8 mouse cellular contexts compared by ENCODE assay signal in genomic region chr10:60262386-60262785, GRCm38 (mm10). TPM values are rescaled to one million over a fixed set of nuclear protein-coding genes. Genes with fewer than 3 reads are reported as not detected.
DNase-seq lines count a peak whose midpoint lies in the region; ATAC-seq and TF ChIP-seq lines count a peak whose summit lies in the region.

No protein-coding gene starts in this region.

- intact Hi-C loops in left cerebral cortex, postnatal 10 days (cut with DNase I): no loop called here

- peak; percentile 92 for DNase-seq in MN1 (ENCODE audit: low spot score)
- DNase-seq in brain, embryonic 14.5 days (ENCODE audit: low read depth): peak; percentile 96
- DNase-seq in gastrocnemius, postnatal 10 days: peak; percentile 86
- peak; percentile 79 to 94 for DNase-seq in left cerebral cortex, postnatal 10 days (ENCODE audit: extremely low spot score in 1 of 2, low spot score in 2 of 2)
- no peak for DNase-seq in embryo, embryonic 10.5 days (ENCODE audit: low spot score)

- peaks cover 4% of the 10 kb centered on the region for H3K4me1 ChIP-seq in hindbrain, embryonic 16.5 days (ENCODE audit: control insufficient read depth, insufficient read depth, low read depth, low read length)
- H3K4me1 ChIP-seq in midbrain, embryonic 12.5 days: peaks cover 8% of the 10 kb centered on the region
- peaks cover 2% of the 10 kb centered on the region for H3K4me1 ChIP-seq in small intestine, adult 2 months (ENCODE audit: control insufficient read depth, insufficient read depth, insufficient read length, low read length)

- TF ChIP-seq CTCF in brain, embryonic 14.5 days (IDR thresholded peaks at IDR 0.05; ENCODE audit: borderline replicate concordance, extremely low read depth, insufficient read depth, insufficient read length): no peak
- TF ChIP-seq CTCF in small intestine, adult 2 months (IDR thresholded peaks at IDR 0.05; ENCODE audit: extremely low read depth, insufficient read length, insufficient replicate concordance, low read depth, low read length): no peak

- H3K36me3 ChIP-seq in hindbrain, embryonic 16.5 days (ENCODE audit: control insufficient read depth, insufficient read depth, low read length): no peaks in the 10 kb centered on the region
- no peaks in the 10 kb centered on the region for H3K36me3 ChIP-seq in midbrain, embryonic 12.5 days
- H3K36me3 ChIP-seq in small intestine, adult 2 months (ENCODE audit: control insufficient read depth, insufficient read depth, low read length): no peaks in the 10 kb centered on the region

- ATAC-seq in hindbrain, embryonic 16.5 days: peak; percentile 92
- peak; percentile 83 for ATAC-seq in midbrain, embryonic 12.5 days (ENCODE audit: low FRiP score, low read depth)

- H3K9me3 ChIP-seq in hindbrain, embryonic 16.5 days (ENCODE audit: control insufficient read depth, low read length): no peaks in the 10 kb centered on the region
- H3K9me3 ChIP-seq in midbrain, embryonic 12.5 days: no peaks in the 10 kb centered on the region

- 12% methylated on average over 3 of the region's 3 CpGs for WGBS in hindbrain, embryonic 16.5 days
- WGBS in midbrain, embryonic 12.5 days: 42% methylated on average over 3 of the region's 3 CpGs
- WGBS in small intestine, adult 2 months: 7% methylated on average over 3 of the region's 3 CpGs

- no peak overlapping the region for H3K9ac ChIP-seq in hindbrain, embryonic 16.5 days (ENCODE audit: low read depth, low read length)
- no peak overlapping the region for H3K9ac ChIP-seq in midbrain, embryonic 12.5 days (replicated peaks)

- H3K4me3 ChIP-seq in hindbrain, embryonic 16.5 days (ENCODE audit: low read length): no peak overlapping the region
- H3K4me3 ChIP-seq in midbrain, embryonic 12.5 days: no peak overlapping the region
- H3K4me3 ChIP-seq in small intestine, adult 2 months (ENCODE audit: low read depth, low read length): no peak overlapping the region

- no peak overlapping the region for H3K4me2 ChIP-seq in hindbrain, embryonic 16.5 days (ENCODE audit: low read length)
- H3K4me2 ChIP-seq in midbrain, embryonic 12.5 days (replicated peaks): no peak overlapping the region

- no peaks in the 10 kb centered on the region for H3K27me3 ChIP-seq in hindbrain, embryonic 16.5 days (replicated peaks; ENCODE audit: control insufficient read depth, insufficient read depth, low read length)
- H3K27me3 ChIP-seq in midbrain, embryonic 12.5 days: no peaks in the 10 kb centered on the region
- no peaks in the 10 kb centered on the region for H3K27me3 ChIP-seq in small intestine, adult 2 months (ENCODE audit: control insufficient read depth, insufficient read depth, low read length)

- 0 out of 2 replicates have a peak overlapping the region, but pooled peaks have one; percentile 48 for H3K27ac ChIP-seq in hindbrain, embryonic 16.5 days (ENCODE audit: low read depth, low read length)
- H3K27ac ChIP-seq in midbrain, embryonic 12.5 days (replicated peaks): peak overlapping the region; percentile 49; the same call in 1 of the 2 replicates
- 0 out of 2 replicates have a peak overlapping the region, but pooled peaks have one; percentile 6 for H3K27ac ChIP-seq in small intestine, adult 2 months (ENCODE audit: insufficient read depth, low read depth, low read length)

- TF ChIP-seq POLR2A in brain, embryonic 14.5 days (IDR thresholded peaks at IDR 0.05; ENCODE audit: borderline replicate concordance, extremely low read depth, insufficient read depth, insufficient read length, poor library complexity, severe bottlenecking): no peak
- TF ChIP-seq POLR2A in small intestine, adult 2 months (IDR thresholded peaks at IDR 0.05; ENCODE audit: low read depth, low read length): no peak

RNA-seq across cellular contexts. Expression of gene Psap, which starts 15.0 kb away (rescaled TPM):
- polyA plus RNA-seq in brain, embryonic 14.5 days (2012; rRNA removed): 626 and 654 TPM in 2 replicates
- total RNA-seq in gastrocnemius, postnatal 10 days (2021): 100 to 1,000 TPM; 405 to 444 TPM
- 218 and 239 TPM in 2 replicates for polyA plus RNA-seq in hindbrain, embryonic 16.5 days (2015; fragmentation: Nextera tagmentation; extraction: Ambion mirVana)
- 1,000 to 10,000 TPM; 1,196 to 1,248 TPM for total RNA-seq in left cerebral cortex, postnatal 10 days (2021)
- 85.5 and 96.5 TPM in 2 replicates for polyA plus RNA-seq in midbrain, embryonic 12.5 days (2016; fragmentation: Nextera tagmentation; extraction: Ambion mirVana)
- polyA plus RNA-seq in small intestine, adult 2 months (2012; rRNA removed): 306 and 443 TPM in 2 replicates

RNA-seq across cellular contexts. Expression of gene Chst3, which starts 43.3 kb away (rescaled TPM):
- polyA plus RNA-seq in brain, embryonic 14.5 days (2012; rRNA removed): 3.1 and 4.6 TPM in 2 replicates
- 1 to 10 TPM; 1.9 to 2.1 TPM for total RNA-seq in gastrocnemius, postnatal 10 days (2021)
- polyA plus RNA-seq in hindbrain, embryonic 16.5 days (2015; fragmentation: Nextera tagmentation; extraction: Ambion mirVana): 1.7 and 1.9 TPM in 2 replicates
- total RNA-seq in left cerebral cortex, postnatal 10 days (2021): 1 to 10 TPM; 1.6 to 1.8 TPM
- polyA plus RNA-seq in midbrain, embryonic 12.5 days (2016; fragmentation: Nextera tagmentation; extraction: Ambion mirVana): 2.3 and 2.5 TPM in 2 replicates
- polyA plus RNA-seq in small intestine, adult 2 months (2012; rRNA removed): 1.8 and 4.2 TPM in 2 replicates
